Mouse (Mus musculus): ENCODE data around the gene Pcdh19.

Pcdh19 gene

DNA sequence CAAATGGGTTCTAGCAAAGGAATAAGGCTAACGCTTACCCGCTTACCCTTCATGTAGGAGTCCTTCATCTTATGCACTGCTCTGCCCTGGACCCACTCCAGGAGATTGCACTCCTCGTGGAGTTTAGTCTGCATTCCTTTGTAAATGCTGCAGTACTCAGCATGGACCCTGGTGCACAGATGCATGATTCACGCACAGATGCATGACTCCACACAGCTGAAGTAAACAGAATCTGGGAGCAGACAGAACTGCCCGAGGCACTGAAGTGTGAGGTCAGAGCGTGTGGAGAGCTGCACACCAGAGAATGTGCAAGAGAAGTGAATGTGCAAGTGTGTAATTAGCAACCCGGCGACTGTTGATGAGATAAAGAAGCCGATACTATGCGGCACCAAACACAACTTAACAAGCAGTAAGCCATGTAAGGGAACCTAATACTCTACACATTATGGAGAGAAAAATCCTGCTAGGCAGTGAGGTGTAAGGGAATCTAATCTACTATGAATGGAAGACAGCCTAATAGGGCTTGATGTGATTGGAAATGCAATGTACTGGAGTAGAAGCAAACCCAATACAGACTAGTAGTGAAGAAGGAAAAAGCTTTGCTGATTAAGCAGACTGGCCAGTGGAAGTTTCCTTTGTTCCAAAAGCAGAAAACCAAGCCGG, 32.8 kb downstream of the Pcdh19 start:
- DNase-seq, result no peak

DNA sequence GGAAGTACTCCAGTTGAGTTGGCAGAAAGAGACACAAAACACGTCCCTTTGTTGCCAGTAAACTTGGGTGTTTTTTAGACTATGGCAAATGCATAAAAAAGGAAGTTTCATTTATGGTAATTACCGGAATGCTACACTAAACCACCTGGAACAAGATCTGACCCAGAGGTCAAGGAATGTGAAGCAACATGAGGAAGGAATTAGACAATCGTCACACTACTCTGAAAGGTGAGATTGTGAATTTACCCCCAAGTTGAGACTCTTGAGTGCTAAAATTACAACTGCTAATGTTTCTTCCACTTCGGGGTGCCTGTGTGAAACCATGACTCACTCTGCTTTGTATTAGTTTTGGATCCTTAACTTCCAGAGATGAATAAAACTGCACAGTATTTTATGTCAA, 33.6 kb downstream of the Pcdh19 start:
- no peak for DNase-seq

DNA sequence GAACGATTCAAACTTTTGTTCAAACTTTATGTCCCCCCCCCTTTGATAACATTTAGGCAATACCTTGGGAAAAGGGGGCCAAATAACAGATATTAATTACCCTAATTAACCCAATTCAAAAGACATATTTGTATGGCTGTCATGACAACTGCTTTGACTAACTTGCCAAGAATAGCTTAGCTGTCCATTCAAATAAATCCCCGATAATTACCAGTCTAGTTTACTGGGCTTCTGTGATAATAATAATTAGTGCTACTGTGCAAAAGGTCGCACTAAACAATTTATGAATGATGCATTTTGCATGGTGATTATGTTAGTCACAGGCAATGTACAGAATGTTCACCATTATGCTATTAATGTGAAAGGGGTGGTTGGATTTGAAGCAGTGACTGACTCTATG, 35.7 kb downstream of the Pcdh19 start:
- no peak for DNase-seq

DNA sequence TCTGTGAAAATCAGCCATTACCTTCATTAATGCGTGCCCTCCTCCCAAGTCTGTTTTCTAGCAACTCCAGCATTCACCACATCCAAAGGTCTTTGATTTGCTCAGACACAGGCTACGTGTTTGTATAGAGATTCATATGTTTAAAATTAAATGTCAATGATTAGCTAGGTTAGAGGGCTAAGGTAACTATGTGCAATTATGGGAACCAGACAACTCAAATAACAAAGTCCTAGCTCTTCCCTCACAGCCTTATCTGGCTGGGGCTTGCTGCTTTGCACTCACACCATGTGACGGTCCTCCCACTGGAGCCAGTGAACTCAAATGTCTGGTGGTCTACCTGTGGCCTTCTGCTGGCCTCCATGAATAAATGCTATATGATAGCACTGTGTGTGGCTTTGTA, 38.4 kb downstream of the Pcdh19 start:
- DNase-seq, result no peak

DNA sequence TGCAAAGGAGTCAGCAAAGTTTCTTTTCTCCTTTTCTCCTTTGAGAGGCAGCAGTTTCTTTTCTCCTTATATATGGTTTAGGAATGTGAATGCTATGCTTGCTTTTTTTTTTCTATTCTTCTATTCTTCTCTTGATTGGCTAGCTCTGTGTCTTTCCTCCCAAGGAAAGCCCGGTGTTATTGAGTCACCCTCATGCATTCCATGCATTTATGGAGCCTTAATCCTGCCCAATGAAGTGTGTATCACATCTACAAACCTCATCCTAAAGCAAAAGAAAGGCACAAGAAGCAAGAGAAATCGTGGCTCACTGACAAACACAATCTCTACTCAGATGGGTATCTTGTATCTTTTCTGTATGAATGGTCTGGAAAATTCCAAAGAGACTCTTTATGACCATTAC, 41.0 kb downstream of the Pcdh19 start:
- DNase-seq, result no peak

DNA sequence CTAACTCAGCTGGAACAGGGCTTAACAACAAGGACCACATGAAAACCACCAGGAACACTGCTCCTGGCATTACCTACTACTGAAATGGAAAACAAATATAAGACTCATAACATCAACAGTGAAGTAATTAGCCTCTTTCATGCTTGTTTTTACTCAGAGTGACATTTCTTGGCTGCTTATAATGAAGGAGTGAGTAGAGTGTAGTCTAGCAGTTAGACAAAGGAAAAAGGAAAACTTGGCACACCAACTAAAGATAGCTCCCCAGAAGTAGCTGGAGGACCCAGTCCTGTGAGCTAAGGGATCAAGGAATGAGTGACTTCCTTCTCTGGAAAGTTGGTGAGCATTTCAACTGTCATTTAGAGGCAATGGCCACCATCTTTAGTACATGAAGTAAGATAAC, 49.3 kb downstream of the Pcdh19 start:
- DNase-seq, result no peak

DNA sequence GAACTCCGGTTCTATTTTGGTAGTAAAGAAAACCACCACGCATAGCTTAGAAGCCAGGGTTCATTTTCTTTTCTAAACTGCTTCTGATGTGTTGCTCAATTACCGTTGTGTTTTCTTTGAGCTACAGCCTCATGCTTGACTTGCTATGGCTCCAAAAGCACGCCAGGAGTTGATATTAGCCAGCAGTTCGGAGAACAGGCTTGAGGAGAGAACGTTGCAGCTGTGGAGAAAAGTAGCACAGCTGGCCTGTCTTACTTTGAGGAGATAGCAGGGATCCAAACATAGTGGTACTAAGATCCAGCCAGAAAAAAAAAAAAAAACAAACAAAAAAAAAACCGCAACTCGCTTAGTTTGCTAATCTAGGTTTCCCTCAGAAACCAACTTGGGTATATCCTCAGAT, 59.2 kb downstream of the Pcdh19 start:
- DNase-seq, result no peak

DNA sequence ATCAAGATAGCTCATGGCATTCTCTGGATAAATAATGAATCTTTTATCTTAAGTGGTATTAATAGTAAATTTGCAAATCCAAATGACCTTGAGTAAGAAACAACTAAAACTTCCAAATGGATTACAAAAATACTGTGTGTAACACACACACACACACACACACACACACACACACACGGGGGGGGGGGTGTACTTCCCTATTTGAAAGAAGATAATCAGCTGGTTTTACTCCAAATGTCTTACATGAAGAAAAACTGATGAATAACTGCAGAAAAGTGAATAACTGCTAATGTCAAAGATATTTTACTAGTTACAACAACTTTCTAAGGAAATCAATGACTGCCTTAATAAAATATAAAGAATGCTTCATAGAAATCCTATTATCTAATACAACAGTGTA, 70.6 kb downstream of the Pcdh19 start:
- no peak for DNase-seq

DNA sequence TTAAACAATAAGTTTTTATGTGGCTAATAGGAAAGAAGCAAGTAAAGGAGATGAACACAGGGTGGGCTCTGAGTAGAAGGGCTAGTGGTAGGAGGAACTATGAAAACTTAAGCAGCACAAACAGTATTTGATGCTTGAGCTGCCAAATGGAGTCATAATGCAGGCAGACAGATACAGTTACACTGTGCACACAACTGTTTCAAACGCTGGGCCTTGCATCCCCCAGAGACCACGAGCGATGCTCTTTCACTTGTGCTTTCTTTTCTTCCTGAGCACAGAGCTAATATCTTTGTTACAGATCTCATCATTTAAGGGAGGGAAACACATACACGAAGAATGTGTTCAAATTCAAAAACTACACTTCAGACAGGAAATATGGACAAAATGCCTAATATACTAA, 83.0 kb downstream of the Pcdh19 start:
- no peak for DNase-seq

DNA sequence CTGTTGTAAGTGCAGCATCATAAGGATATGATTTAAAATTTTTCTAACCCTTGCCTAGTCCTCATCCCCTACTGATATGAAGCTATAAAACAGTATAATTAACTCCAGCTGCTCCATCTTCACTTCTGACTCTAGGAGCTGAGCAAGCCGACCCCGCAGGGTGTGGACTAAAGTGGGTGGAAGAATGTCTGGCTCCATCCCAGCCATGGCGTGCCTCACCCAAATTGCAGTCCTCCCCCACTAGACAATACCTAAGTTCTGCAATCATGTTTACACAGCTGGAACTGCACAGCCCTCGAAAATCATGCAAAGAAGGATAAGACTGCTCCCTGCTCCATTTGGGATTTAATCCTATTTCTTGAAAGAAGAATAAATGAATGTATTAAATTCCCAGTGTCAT, 84.5 kb downstream of the Pcdh19 start:
- DNase-seq, result no peak

DNA sequence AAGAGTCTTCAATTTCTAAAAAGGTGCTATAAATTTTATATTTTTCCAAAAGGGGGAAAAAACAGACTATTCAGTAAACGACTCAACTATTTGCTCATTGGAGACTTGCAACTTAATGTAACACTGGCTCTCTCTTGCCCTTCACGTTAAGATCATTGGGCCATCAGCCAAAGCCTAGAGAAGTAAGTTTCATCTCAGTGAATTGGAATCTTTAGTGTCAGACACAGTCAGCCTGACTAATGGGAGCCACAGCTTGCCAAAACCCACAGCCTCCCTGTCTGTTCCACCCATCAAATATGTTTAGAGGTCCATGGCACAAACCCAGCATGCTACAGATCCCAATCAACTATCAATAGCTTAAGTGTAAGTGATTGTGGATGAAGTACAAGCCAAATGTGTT, 86.7 kb downstream of the Pcdh19 start:
- no peak for DNase-seq

DNA sequence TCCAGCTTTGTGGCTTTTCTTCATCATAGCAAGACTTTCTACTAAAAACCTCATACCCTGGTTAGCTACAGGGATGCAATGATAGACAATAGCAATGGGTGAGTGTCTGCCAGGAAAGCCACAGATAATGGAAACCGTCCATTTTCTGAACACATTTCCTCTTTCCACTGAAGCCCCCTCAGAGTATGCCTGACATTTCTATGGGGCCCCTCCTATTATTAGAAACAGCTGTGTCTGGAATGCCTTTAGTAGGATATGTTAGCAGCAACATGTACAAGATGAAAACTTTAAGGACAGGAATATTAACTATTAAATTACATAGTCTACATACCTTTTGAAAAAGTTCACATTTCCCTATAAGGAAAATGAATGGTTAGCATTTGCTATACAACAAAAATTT, 87.1 kb downstream of the Pcdh19 start:
- DNase-seq, result no peak

DNA sequence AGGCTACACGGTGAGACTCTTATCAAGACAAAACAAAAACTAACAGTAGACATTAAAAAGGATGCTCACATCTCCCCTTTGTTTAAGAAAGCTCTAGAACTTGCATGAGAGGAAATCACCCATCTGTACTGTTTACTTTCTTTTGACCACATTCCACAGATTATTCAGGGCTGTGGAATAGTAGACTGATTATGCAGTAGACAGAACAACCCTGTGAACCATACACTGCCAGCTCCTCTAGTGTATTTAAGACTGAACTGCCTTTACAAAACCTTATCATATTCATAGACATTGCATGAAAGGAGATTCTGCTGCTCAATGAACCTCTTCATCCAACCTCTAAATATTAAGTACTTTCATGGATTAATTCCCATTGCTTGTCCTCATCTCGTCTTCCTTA, 87.6 kb downstream of the Pcdh19 start:
- no peak for DNase-seq

DNA sequence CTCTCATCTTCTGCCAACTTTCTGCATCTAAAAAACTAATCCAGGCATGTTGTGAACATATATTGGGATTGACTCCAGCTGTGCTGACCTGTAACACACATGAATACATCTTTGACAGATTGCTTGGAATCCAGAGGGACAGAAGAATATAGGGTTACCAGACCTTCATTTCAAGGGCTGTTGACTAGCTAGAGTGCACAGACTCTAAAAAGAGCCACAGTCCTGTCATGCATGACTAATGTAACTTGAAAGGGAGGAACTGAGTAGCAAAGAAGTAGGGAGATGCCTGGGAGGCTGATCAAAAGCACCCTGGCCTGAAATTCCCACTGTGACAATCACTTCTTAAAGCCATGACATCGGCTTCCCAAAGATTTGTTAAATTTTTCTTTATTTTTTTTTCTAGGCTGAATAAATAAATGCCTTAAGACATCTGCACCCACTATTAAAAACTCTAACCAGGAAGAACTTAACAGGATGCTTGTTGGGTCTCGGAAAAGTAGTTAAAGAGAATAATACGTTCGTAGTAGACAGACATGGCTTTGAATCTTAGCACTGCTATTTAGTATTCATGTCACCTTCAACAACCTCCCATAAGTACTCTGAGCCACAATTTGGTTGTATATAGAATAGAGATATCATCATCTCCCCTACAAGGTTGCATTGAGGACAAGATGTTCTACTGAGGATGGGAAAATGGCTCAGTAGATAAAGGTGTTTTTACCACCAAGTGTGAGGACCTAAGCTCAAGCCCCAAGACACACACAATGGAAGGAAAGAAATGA, 113.0 kb downstream of the Pcdh19 start:
- DNase-seq, result no peak

DNA sequence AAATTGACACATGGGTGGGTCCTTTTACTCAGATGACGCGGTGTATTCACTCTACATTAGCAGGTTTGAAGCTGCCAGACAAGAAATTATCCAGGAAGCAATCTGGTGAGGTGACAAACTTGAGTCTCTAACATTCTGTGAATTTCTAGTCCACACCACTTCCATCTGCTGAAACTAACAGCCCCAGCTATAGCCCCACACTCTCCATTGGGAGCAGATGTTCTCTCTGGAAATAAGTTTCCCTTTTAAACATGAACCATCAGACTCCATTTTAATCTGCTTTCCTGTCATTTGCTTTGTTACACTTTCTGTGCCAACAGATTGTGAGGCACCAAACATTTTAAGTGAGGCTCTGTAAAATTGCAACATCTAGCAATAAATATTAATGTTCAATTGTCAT, 123.4 kb downstream of the Pcdh19 start:
- no peak for DNase-seq

Measured in cerebellum, adult 9-10 months (tissue).